Mouse (Mus musculus): ENCODE results near the gene Srms.

Srms gene

GRCm38 (mm10) chr2:181213021-181213445, at the start of gene Srms:
TSS of gene Srms (minus strand) at chr2:181213185.
- DNase-seq = no peak

GRCm38 (mm10) chr2:181253248-181253647, 40.3 kb upstream of the Srms start:
- no peak for DNase-seq

GRCm38 (mm10) chr2:181251841-181252240, 38.9 kb upstream of the Srms start:
- no peak for DNase-seq

DNA sequence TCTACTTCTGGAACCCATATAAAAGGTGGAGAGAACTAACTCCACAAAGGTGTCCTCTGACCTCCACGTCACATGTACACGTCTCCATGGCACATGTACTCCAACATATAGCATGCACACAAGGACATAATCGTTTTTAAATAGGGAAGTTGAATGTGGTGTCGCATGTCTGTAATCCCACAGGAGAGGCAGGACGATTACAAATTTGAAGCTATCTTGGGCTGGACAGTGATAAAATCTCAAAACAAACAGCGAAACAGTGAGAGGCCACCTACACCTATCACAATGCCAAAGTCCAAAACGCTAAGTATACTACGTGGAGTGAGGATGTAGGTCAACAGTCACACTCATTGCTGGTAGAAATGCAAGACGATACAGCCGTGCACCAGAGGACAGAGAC, 36.2 kb upstream of the Srms start:
- no peak for DNase-seq

GRCm38 (mm10) chr2:181245031-181245430, 32.0 kb upstream of the Srms start:
- no peak for DNase-seq

DNA sequence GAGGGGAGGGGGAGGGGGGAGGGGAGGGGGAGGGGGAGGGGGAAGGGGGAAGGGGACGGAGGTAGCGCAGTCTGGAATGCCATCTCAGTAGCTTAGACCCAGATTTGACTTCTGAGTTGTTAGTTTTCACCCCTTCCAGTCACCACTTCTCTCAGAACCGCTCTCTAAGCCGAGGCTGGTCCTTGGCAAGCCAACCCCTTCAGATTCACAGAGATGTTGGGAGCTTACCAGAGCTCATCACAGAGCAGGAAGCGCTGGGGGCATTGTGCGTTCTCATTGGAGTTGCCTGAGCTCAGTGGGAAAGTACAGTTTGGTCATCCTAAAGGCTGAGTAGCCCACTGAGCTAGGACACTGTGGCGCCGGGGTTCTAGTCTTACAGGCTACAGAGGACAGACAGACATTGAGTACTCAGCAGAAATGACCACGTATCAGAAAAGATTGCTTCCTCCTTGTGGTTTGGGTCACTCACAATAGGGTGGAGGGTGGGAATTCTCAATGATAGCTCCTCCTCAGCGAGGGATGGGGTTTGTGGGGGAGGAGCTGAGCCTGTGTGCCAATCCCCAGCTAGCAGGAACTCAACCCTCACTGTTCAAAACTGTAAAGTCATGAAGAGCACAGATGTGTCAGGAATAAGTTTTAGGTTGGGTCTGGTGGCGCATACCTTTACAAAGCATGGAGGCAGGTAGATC, 30.9 kb upstream of the Srms start:
- DNase-seq = no peak

- DNase-seq = no peak
Measured at GRCm38 (mm10) chr2:181242314-181242665, 29.3 kb upstream of the Srms start.

DNA sequence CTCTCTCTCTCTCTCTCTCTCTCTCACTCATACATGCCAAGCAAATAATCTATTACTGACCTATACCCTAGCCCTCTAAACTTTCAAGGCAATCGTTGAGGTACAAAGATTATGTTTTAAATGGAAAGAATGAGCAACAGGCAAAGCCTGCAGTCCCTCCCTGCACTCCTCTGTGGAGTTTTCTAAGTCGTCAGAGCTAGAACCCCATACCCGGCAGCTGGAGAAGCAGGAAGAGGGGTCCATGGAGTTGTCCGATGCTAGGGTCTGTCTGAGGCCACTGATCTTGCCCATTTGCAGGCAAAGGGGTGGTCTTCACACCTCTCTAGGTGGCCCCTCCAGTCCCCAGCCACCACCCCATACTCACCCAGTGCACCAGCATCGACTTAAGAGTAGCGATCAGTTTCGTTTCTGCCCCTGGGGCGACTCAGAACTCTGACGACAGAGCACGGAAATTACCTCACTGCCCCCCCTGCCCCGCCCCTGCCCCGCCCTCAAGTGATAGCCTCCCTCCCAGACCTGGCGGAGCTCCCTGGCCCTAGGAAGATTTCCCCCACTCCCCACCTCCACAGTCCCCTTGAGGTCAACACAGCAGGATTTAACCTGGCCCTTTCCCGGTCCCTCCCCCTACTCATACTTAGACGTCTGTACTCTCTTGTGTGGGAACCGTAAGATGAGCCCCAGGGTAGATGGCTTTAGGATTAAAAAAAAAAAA, 28.8 kb upstream of the Srms start, which contains the start of gene Helz2:
Helz2 (minus strand) TSS at position 426 of the 712 bp plus-strand sequence.
- no peak for DNase-seq

- DNase-seq = no peak
Measured at GRCm38 (mm10) chr2:181240806-181241440, 27.9 kb upstream of the Srms start.

- DNase-seq = no peak
Measured at GRCm38 (mm10) chr2:181239261-181239660, 26.3 kb upstream of the Srms start.

- DNase-seq = no peak
Measured at GRCm38 (mm10) chr2:181238861-181239260, 25.9 kb upstream of the Srms start.

- DNase-seq = no peak
Measured at GRCm38 (mm10) chr2:181238091-181238610, 25.2 kb upstream of the Srms start.

DNA sequence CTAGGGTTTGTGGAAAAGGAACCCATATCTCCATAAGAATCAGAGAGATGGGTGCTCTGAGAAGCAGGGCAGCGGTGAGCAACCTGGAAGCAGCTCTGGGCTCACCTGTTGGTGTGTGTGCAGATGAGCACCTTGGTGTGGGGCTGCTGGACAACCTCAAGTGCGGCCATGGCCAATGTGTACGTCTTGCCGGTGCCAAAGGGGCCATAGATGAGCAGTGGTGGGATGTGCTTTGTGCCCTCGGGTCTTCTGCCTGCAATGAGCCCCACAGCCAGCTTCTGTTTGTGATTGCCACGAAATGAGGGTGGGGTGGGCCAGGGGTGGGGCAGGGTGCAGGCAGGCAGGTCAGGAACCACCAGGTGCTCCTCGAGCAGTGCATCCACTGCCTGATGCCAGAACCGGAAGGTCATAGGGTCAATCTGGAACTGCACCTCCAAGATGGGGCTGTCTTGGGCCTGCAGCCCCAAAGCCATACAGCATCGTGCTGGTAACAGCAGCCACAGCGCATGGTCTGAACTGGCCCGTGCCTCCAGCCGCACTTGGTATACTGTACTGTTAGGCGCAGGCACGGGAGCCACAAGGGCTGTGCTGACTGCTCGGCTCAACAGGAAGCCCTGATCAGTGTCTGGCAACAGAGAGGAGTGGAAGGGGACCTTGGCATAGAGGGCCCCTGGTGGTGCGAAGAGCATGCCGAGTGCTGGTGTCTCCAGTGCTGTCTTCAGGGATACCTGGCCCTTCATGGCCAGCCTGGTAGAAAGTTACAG, 24.4 kb upstream of the Srms start:
- DNase-seq = no peak

DNA sequence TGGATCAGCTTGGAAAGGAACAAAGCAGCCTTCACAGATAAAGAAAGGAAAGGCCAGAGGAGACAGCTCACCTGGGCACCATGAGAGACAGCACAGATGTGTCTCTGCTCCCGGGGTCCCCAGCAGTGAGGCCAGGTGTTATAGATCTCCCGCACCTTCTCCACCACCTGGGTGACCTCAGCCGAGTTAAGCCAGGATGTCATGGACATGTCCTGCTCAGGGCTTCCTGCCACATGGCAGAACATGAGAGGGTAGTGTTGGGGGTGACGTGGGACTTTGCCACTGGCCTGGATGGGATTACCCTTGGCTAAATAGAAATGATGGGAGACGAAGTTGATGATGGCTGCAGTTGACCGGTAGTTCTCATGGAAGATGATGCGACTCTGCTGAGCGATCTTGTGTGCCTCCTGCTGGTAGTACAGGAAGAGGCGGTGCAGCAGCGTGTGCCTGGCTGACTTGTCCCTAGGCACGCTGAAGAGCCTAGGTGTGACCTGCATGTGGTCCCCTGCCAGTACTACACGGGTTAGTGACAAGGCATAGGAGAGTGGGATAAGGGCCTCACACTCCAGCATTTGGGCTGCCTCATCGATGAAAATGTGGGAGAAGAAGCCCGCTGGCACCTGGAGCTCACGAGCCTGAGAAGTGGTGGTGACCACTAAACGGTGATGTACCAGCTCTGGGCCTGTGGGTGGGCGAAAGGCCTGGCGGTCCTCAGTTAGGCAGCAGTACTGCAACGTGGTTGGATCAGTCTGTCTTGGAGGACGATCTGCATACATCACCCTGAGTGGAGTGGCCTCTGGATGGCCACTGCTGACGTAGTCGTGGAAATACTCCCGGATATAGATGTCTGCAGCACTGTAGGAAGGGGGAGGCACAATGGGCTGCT, 22.9 kb upstream of the Srms start:
- no peak for DNase-seq

- no peak for DNase-seq
Measured at GRCm38 (mm10) chr2:181234680-181235079, 21.7 kb upstream of the Srms start.

DNA sequence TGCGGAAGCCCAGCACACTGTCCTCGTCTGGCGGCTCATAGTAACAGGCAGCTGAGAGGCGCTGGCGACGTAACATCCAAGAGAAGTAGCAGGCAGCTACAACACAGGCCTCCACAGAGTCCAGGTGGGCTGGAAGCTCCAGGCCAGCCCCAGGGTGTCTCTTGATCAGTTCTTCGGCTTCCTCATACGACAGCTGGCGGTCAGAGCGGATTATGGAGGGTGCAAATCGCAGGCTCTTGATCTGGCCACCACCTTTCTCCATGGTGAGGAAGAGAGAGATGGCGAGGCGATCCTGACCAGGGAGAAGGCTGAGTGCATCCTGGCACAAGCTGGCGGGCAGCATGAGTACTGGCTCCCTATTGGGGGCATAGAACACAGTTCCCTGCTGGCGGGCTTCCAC, 20.5 kb upstream of the Srms start:
- no peak for DNase-seq

DNA sequence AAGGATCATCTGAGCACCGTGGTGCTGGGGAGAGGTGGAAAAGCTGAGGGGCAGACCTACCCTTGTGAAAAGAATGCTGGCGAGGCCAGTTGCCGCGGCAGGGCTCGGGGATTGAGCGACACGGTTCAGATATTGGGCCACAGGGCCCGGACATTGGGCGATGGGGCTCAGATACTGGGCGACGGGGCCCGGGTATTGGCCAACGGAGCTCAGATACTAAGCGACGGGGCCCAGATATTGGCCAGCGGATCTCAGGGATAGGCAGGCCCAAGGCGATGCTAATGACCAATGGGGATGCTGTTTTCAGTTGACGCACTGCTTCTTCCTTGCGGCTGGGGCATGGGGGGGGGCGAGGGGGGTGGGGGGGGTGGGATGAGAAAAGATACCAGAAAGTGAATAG, 18.2 kb upstream of the Srms start:
- DNase-seq = no peak

DNA sequence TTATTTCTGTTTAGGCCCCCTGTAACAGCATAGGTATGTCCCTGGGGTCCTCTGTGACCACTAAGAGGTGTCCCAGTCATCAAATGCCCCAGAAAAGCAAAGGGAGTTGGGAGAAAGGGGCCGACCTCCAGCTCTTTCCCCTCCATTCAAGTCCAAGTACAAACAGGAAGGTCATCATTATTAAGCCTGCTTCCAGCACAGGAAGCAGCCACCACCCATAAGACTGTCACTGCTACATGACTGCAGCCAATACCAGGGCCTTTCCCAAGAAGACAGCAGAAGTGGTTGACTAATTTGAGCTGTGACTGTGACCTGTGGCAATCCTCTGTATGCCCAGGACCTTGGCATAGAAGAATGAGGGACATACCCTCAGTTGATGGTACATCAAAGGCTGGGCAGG, 15.3 kb upstream of the Srms start:
- no peak for DNase-seq

DNA sequence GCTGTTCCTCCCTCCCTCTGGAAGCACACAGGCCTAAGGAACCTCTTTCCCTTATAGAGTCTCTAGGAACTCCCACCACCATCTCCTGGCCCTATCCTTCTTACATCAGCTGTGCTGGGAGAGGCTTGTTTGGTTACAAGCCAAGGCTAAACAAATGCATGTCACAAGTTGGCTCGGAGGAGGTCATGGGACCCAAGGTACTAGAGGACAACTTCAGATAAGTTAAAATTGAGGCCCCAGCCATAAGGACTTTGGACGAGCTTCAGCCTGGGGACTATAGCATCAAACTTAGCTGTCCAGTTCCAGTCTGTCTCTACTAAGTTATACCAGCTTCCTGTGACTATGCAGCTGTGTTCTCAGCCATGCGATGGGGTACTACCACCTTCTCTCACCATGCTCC, 14.1 kb upstream of the Srms start:
- no peak for DNase-seq

DNA sequence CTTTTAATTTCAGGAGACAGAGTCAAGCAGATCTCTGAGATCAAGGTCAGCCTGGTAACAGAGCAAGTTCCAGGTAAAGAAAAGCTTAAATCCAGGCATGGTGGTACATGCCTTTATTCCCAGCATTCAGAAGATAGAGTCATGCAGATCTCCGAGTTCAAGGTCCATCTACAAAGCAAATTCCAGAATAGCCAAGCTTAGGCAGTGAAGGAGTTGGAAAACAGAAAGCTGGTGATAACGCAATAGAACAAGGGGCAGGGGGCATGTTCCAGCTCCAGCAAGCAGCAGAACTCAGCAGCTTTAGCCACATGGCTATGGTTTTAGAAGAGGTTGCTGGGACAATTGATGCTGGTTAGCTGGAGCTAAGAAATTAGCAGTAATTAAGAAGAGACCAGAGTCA, 12.0 kb upstream of the Srms start:
- no peak for DNase-seq

- no peak for DNase-seq
Measured at GRCm38 (mm10) chr2:181220361-181220760, 7.4 kb upstream of the Srms start.
